Mouse (Mus musculus): ENCODE data around the gene Rps19bp1.

Rps19bp1 gene

DNA sequence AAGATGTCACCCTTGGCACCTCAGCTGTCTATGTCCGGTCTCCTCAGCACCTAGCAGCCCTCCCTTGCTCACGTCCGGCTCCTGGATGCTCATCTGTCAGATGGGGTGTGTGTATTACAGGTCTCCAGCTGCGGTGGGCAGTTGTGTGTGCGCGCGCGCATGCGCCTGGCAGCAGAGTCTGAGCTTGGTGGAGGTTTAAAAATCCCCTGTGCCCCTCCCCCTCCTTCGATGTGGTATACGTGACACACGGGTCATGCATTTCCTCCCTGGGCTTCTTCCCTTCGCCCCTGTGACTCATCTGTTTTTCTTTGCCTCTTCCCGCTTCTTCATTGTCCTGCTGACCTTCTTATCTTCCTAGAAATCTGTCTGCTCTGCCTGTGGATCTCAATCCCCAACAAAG, 44.9 kb downstream of the Rps19bp1 start:
- peak; percentile 77 for DNase-seq

DNA sequence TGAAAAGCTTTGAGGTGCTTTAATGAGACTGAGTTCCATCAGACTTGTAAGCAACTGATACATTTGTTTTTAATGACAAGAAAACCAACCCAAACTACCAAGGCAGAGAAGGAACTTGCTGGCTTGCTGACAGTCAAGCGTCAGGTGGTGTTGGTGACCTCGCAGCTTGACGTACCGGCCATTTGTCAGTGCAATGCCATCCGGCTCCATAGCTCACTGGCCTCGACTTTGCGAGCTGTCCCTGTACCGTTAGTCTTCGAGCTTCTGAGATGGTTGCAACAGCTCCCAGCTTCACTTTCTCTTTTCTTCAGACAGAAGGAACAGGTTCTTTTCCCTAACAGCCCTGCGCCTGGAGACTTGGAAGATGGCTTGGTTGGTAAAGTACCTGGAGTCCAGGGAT, 46.6 kb downstream of the Rps19bp1 start:
- DNase-seq: no peak

DNA sequence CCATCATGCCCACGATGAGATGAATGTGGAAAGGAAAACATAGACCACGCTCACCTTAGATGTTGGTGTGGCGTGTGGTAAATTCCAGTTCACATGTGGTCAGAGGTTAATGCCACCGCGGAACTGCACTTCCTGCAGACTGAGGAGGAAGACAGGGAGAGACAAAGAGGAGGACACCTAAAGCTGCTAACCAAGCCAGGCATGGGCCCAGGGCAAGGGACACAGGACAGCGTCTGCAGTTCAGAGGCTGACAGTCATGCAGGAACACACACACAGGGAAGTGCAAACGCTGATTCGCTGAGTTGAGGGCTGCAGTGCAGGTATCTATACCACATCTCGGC, 47.7 kb downstream of the Rps19bp1 start:
- DNase-seq: no peak

DNA sequence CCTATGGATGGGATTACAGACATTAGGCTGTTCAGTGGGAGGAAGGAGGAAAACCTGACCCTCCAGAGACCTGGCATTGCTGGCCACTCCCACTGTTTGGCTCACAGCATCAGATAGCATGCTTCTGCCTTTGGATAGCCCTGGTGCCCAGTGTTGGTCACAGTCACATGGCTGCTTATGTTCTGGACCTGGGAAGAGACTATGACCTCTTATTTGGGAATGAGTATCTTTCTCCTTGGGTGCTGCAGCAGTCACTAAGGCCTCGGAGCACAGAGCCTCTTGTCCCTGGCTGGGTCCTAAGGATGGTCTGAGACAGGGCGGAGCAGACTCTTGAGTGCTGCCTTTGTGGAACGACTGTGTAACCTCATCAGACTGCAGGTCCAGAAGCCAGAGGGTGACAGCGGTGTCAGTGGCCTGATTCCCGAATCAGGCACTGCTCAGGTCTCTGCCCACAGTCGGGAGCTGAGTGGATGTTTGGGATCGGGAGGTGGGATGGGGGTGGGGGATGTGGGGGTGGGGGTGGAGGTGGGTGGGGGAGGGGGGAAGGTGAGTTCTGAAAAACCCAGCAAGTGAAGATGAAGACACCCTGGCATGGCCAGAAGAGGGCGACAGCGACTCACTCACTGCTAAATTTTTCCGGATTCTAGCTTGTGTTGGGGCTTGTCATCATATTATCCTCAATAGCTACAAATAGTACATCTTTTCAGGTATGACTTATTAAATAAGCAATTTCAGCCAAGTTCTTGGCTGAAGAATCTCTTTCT, 48.2 kb downstream of the Rps19bp1 start:
- peak; percentile 65 for DNase-seq

DNA sequence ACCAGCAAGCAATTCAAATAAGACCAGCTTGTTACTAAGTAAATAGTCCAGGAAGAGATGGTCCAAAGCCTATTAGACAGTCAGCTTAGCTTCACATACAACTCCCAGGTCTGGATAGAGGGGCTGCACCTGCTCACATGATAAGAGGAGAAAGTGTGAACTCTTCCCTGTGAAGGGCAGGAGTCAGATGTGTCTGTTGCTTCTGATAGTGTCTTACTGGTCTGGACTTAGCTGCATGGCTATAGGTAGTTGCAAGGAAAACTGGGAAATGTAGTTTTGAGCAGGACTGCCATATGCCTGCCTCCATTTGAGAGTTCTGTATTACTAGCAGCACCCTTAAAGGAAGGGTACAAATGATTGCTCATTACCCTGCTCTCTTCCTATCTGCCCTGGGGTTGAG, 50.4 kb downstream of the Rps19bp1 start:
- DNase-seq: no peak
